Mouse (Mus musculus) CH12.LX (cell line): ENCODE measurements at regions not wholly inside any gene's neighbourhood (a gene's known extent, or its start where the extent isn't known, plus 50 kb on each side); places are given as distances from the start of the nearest gene placed in this dataset.

Source experiments
- CHD2 ChIP-seq: IDR thresholded peaks from 2 replicates; pipeline ENCODE4 v1.6.1; 2011; ENCODE audit warnings: low read length, improper control_type of control experiment
- CTCF ChIP-seq, 2 experiments: IDR thresholded peaks in 1 of 2; conservative IDR thresholded peaks in 1 of 2; 2 replicates each; pipeline ENCODE4 v1.5.1; 2011 to 2012; ENCODE audit warnings: low read depth in 2 of 2, low read length in 2 of 2, improper control_type of control experiment in 1 of 2, inconsistent platforms in 1 of 2, mild to moderate bottlenecking in 1 of 2, moderate library complexity in 1 of 2
- E2F4 ChIP-seq: IDR thresholded peaks from 2 replicates; pipeline ENCODE4 v1.6.1; 2011; ENCODE audit warnings: low read depth, low read length, improper control_type of control experiment; ENCODE audit not compliant: insufficient replicate concordance
- ELF1 ChIP-seq: IDR thresholded peaks from 2 replicates; pipeline ENCODE4 v1.6.1; 2014; ENCODE audit warnings: low read depth, mild to moderate bottlenecking, inconsistent platforms, low read length, improper control_type of control experiment
- EP300 ChIP-seq: IDR thresholded peaks from 2 replicates; pipeline ENCODE4 v1.6.1; 2011; ENCODE audit warnings: low read length, improper control_type of control experiment
- GABPA ChIP-seq: IDR thresholded peaks from 2 replicates; pipeline ENCODE4 v1.6.1; 2012; ENCODE audit warnings: low read depth, low read length, improper control_type of control experiment, inconsistent platforms; ENCODE audit not compliant: insufficient replicate concordance
- JUND ChIP-seq: conservative IDR thresholded peaks from 2 replicates; pipeline ENCODE4 v1.6.1; 2011; ENCODE audit warnings: low read depth, low read length, improper control_type of control experiment
- MAFK ChIP-seq: IDR thresholded peaks from 2 replicates; pipeline ENCODE4 v1.6.1; 2011; ENCODE audit warnings: low read length, improper control_type of control experiment; ENCODE audit not compliant: insufficient replicate concordance
- MXI1 ChIP-seq: IDR thresholded peaks from 2 replicates; pipeline ENCODE4 v1.6.1; 2011; ENCODE audit warnings: mild to moderate bottlenecking, low read depth, low read length, improper control_type of control experiment
- POLR2A ChIP-seq: IDR thresholded peaks from 2 replicates; pipeline ENCODE4 v1.6.1; 2011; ENCODE audit warnings: low read depth, mild to moderate bottlenecking, improper control_type of control experiment, low read length
- RCOR1 ChIP-seq: conservative IDR thresholded peaks from 2 replicates; pipeline ENCODE4 v1.6.1; 2012; ENCODE audit warnings: low read depth, mild to moderate bottlenecking, inconsistent platforms, low read length, improper control_type of control experiment
- TBP ChIP-seq: conservative IDR thresholded peaks from 2 replicates; pipeline ENCODE4 v1.6.1; 2011; ENCODE audit warnings: low read depth, low read length, improper control_type of control experiment
- USF2 ChIP-seq: conservative IDR thresholded peaks from 2 replicates; pipeline ENCODE4 v1.6.1; 2011; ENCODE audit warnings: low read depth, low read length, improper control_type of control experiment
- ZKSCAN1 ChIP-seq: IDR thresholded peaks from 2 replicates; pipeline ENCODE4 v1.6.1; 2012; ENCODE audit warnings: low read depth, inconsistent platforms, low read length, improper control_type of control experiment, borderline replicate concordance

DNA sequence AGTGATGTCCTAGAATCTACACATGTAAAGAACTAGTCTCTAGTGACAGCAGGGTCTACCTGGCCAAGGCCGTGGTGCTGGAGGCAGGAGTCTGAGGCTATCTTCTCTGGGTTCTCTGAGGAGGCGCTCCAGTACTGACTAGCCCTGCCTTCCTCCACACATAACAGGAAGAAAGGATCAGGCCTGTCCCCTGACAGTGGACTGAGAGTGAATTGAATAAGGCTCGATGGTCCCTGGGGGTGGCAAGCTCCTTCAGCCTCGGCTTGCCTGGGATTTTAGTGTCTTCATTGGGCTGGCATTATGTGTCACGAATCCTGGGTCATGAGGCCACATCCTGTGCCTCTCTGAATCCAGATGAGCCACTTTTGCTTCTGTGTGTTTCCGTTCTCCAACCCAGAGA, 50.9 kb upstream of the Dlk1 start:
- TF ChIP-seq POLR2A (no peak), CTCF (conservative IDR thresholded peaks at IDR 0.05 in 1 of 2, IDR thresholded peaks at IDR 0.05 in 1 of 2; ENCODE audit: low read depth in 2 of 2, low read length in 2 of 2) (no peak), CHD2 (no peak), MAFK (no peak), ELF1 (no peak), RCOR1 (no peak), USF2 (no peak), GABPA (no peak), ZKSCAN1 (no peak), EP300 (no peak), MXI1 (no peak), JUND (no peak), TBP (no peak), E2F4 (no peak)
